Mouse (Mus musculus): ENCODE results near the gene Scmh1.

- no peak for TF ChIP-seq POLR2A (IDR thresholded peaks at IDR 0.05; ENCODE audit: insufficient read depth, low read depth, low read length)
- TF ChIP-seq CTCF (IDR thresholded peaks at IDR 0.05; ENCODE audit: insufficient read depth, low read depth, low read length) = no peak
These were observed 35.2 kb upstream of the Scmh1 start for GRCm38 (mm10) chr4:120369861-120370366.
